Mouse (Mus musculus) embryonic stem cell, embryonic (primary cell): ENCODE results near the gene Polr2i.

Experiments
- CTCF ChIA-PET, 4 experiments: fragments of 300-600 bp in 2 of 4; fragments of 350-600 bp in 2 of 4; sonication (Branson Sonifier 250); formaldehyde crosslinking; loops; one replicate each; lab custom pipeline; 2022; ENCODE audit warnings: inconsistent platforms in 2 of 4; lab: Charles Lee
- POLR2A ChIA-PET, 4 experiments: fragments of 300-600 bp in 2 of 4; fragments of 350-600 bp in 2 of 4; sonication (Branson Sonifier 250); formaldehyde crosslinking; loops; one replicate each; lab custom pipeline; 2022; ENCODE audit warnings: antibody characterized with exemption in 4 of 4, inconsistent platforms in 1 of 4; lab: Charles Lee

Gene Polr2i

GRCm38 (mm10) chr7:30231669-30232454, at the start of gene Polr2i, which contains the start of gene Tbcb:
Gene Polr2i (plus strand): TSS chr7:30231948.
Gene Tbcb (minus strand): TSS chr7:30232272.
- POLR2A ChIA-PET = interaction anchor here (0.5 to 6.2 kb wide), 50 partner anchors 8 to 394 kb away, joined by 3 to 73 read pairs (median 4); partner anchors contain the start of genes Thap8 (in 3 of the 4), Wdr62 (in 3 of the 4), Alkbh6 (in 1 of the 4) and Capns1 (in 1 of the 4)
- CTCF ChIA-PET = interaction anchor here in 3 of 4 experiments (0.7 to 2.7 kb wide), 14 partner anchors 11 to 219 kb away, joined by 3 to 10 read pairs (median 6); partner anchors contain the start of genes Capns1 (in 1 of the 3) and Wdr62 (in 1 of the 3)

GRCm38 (mm10) chr7:30183189-30183588, 48.6 kb upstream of the Polr2i start:
- CTCF ChIA-PET = interaction anchor here (0.6 to 2.0 kb wide), 7 partner anchors 12 to 250 kb away, joined by 3 to 20 read pairs (median 6); partner anchors contain the start of gene Capns1 (in 1 of the 4)

GRCm38 (mm10) chr7:30183879-30184289, 47.9 kb upstream of the Polr2i start, which contains the start of gene Cox7a1:
Gene Cox7a1 (plus strand): TSS chr7:30184144.
- ChIA-PET CTCF (interaction anchor here (0.6 to 2.0 kb wide), 18 partner anchors 11 to 675 kb away, joined by 3 to 20 read pairs (median 4); partner anchors contain the start of gene Capns1 (in 4 of the 4)), POLR2A (interaction anchor here (0.5 to 9.1 kb wide), 42 partner anchors 11 to 1202 kb away, joined by 3 to 127 read pairs (median 4); partner anchors contain the start of genes Capns1 (in 4 of the 4), Thap8 (in 3 of the 4), Wdr62 (in 3 of the 4) and Zfp146 (in 3 of the 4))

More at GRCm38 (mm10) chr7:30183189-30183588, 48.6 kb upstream of the Polr2i start:
- POLR2A ChIA-PET = interaction anchor here (0.6 to 9.1 kb wide), 10 partner anchors 13 to 964 kb away, joined by 3 to 127 read pairs (median 3); partner anchors contain the start of genes Capns1 (in 2 of the 4), Gm26920 (in 1 of the 4), Zfp146 (in 1 of the 4) and Zfp566 (in 1 of the 4)

- ChIA-PET CTCF (interaction anchor here (0.6 to 5.0 kb wide), 18 partner anchors 12 to 447 kb away, joined by 3 to 36 read pairs (median 4); partner anchors contain the start of gene Capns1 (in 4 of the 4)), POLR2A (interaction anchor here (0.5 to 9.1 kb wide), 41 partner anchors 10 to 1203 kb away, joined by 3 to 127 read pairs (median 4); partner anchors contain the start of genes Capns1 (in 4 of the 4), Zfp146 (in 3 of the 4), Gm26920 (in 2 of the 4) and Thap8 (in 2 of the 4))
These were observed 47.0 kb upstream of the Polr2i start for GRCm38 (mm10) chr7:30184641-30185348.

GRCm38 (mm10) chr7:30188344-30189115, 43.2 kb upstream of the Polr2i start:
- ChIA-PET POLR2A (interaction anchor here (0.6 to 9.1 kb wide), 30 partner anchors 8 to 967 kb away, joined by 3 to 127 read pairs (median 4); partner anchors contain the start of genes Capns1 (in 4 of the 4), Thap8 (in 2 of the 4), Wdr62 (in 2 of the 4) and Zfp146 (in 2 of the 4)), CTCF (interaction anchor here (0.5 to 5.0 kb wide), 12 partner anchors 9 to 256 kb away, joined by 3 to 36 read pairs (median 4); partner anchors contain the start of gene Capns1 (in 2 of the 4))

- CTCF ChIA-PET = interaction anchor here (0.5 to 5.0 kb wide), 12 partner anchors 9 to 31 kb away, joined by 3 to 36 read pairs (median 4); partner anchors contain the start of gene Capns1 (in 2 of the 4)
These were observed 42.6 kb upstream of the Polr2i start for GRCm38 (mm10) chr7:30189116-30189491.

GRCm38 (mm10) chr7:30192088-30192487, 39.7 kb upstream of the Polr2i start:
- CTCF ChIA-PET = interaction anchor here in 2 of 4 experiments (0.7 to 2.1 kb wide), 2 partner anchors 25 to 76 kb away, joined by 3 to 8 read pairs; no protein-coding TSS in a partner anchor

More at GRCm38 (mm10) chr7:30189116-30189491, 42.6 kb upstream of the Polr2i start:
- POLR2A ChIA-PET = interaction anchor here (0.6 to 9.1 kb wide), 25 partner anchors 8 to 326 kb away, joined by 3 to 127 read pairs (median 4); partner anchors contain the start of genes Capns1 (in 4 of the 4), Thap8 (in 2 of the 4), Wdr62 (in 2 of the 4) and Zfp146 (in 2 of the 4)

GRCm38 (mm10) chr7:30193013-30193412, 38.7 kb upstream of the Polr2i start:
- CTCF ChIA-PET = interaction anchor here in 2 of 4 experiments (1.5 to 2.3 kb wide), 3 partner anchors 10 to 24 kb away, joined by 4 to 12 read pairs (median 8); no protein-coding TSS in a partner anchor
- POLR2A ChIA-PET = interaction anchor here (0.5 to 8.5 kb wide), 27 partner anchors 7 to 416 kb away, joined by 3 to 127 read pairs (median 6); partner anchors contain the start of genes Thap8 (in 3 of the 4), Wdr62 (in 3 of the 4), Cox7a1 (in 2 of the 4) and Zfp146 (in 2 of the 4)

More at GRCm38 (mm10) chr7:30192088-30192487, 39.7 kb upstream of the Polr2i start:
- POLR2A ChIA-PET = interaction anchor here in 3 of 4 experiments (0.5 to 3.5 kb wide), 8 partner anchors 14 to 1902 kb away, joined by 3 to 14 read pairs (median 4); partner anchors contain the start of genes Thap8 (in 1 of the 3) and Wdr62 (in 1 of the 3)

- POLR2A ChIA-PET = interaction anchor here (0.6 to 8.5 kb wide), 36 partner anchors 8 to 262 kb away, joined by 3 to 127 read pairs (median 6); partner anchors contain the start of genes Cox7a1 (in 3 of the 4), Thap8 (in 3 of the 4), Wdr62 (in 3 of the 4) and Zfp146 (in 2 of the 4)
- CTCF ChIA-PET = interaction anchor here in 2 of 4 experiments (0.7 to 2.3 kb wide), 5 partner anchors 10 to 39 kb away, joined by 3 to 12 read pairs (median 8); partner anchors contain the start of genes Polr2i (in 1 of the 2) and Tbcb (in 1 of the 2)
These were observed 38.1 kb upstream of the Polr2i start for GRCm38 (mm10) chr7:30193581-30194100.

GRCm38 (mm10) chr7:30194101-30194831, 37.5 kb upstream of the Polr2i start:
- ChIA-PET CTCF (interaction anchor here in 3 of 4 experiments (0.6 to 2.3 kb wide), 12 partner anchors 9 to 39 kb away, joined by 3 to 12 read pairs (median 4); partner anchors contain the start of genes Polr2i (in 1 of the 3) and Tbcb (in 1 of the 3)), POLR2A (interaction anchor here (0.6 to 8.5 kb wide), 45 partner anchors 8 to 980 kb away, joined by 3 to 127 read pairs (median 5); partner anchors contain the start of genes Cox7a1 (in 3 of the 4), Zfp146 (in 3 of the 4), Thap8 (in 2 of the 4) and Wdr62 (in 2 of the 4))

GRCm38 (mm10) chr7:30194884-30195283, 36.9 kb upstream of the Polr2i start:
- CTCF ChIA-PET = interaction anchor here (0.6 to 2.3 kb wide), 11 partner anchors 10 to 1327 kb away, joined by 3 to 17 read pairs (median 5); partner anchors contain the start of genes Polr2i (in 1 of the 4) and Tbcb (in 1 of the 4)

GRCm38 (mm10) chr7:30195461-30195860, 36.3 kb upstream of the Polr2i start:
- POLR2A ChIA-PET = interaction anchor here (0.7 to 8.5 kb wide), 26 partner anchors 8 to 111 kb away, joined by 3 to 127 read pairs (median 6); partner anchors contain the start of genes Cox7a1 (in 3 of the 4), Thap8 (in 2 of the 4), Wdr62 (in 2 of the 4) and Polr2i (in 1 of the 4)
- CTCF ChIA-PET = interaction anchor here (0.6 to 2.1 kb wide), 10 partner anchors 10 to 1327 kb away, joined by 3 to 17 read pairs (median 5); partner anchors contain the start of genes Polr2i (in 1 of the 4) and Tbcb (in 1 of the 4)

More at GRCm38 (mm10) chr7:30194884-30195283, 36.9 kb upstream of the Polr2i start:
- POLR2A ChIA-PET = interaction anchor here (0.6 to 8.5 kb wide), 30 partner anchors 9 to 261 kb away, joined by 3 to 127 read pairs (median 5); partner anchors contain the start of genes Cox7a1 (in 3 of the 4), Thap8 (in 2 of the 4), Wdr62 (in 2 of the 4) and Zfp146 (in 2 of the 4)

GRCm38 (mm10) chr7:30196171-30196570, 35.6 kb upstream of the Polr2i start:
- ChIA-PET CTCF (interaction anchor here in 3 of 4 experiments (0.6 to 4.9 kb wide), 8 partner anchors 9 to 908 kb away, joined by 3 to 36 read pairs (median 6); partner anchors contain the start of genes Cox7a1 (in 1 of the 3) and Zfp146 (in 1 of the 3)), POLR2A (interaction anchor here in 3 of 4 experiments (1.0 to 8.5 kb wide), 15 partner anchors 10 to 213 kb away, joined by 3 to 127 read pairs (median 11); partner anchors contain the start of genes Cox7a1 (in 3 of the 3), Polr2i (in 1 of the 3), Tbcb (in 1 of the 3) and Thap8 (in 1 of the 3))
